Comparison of ENCODE assay signal across 30 mouse cellular contexts in the genomic region with DNA sequence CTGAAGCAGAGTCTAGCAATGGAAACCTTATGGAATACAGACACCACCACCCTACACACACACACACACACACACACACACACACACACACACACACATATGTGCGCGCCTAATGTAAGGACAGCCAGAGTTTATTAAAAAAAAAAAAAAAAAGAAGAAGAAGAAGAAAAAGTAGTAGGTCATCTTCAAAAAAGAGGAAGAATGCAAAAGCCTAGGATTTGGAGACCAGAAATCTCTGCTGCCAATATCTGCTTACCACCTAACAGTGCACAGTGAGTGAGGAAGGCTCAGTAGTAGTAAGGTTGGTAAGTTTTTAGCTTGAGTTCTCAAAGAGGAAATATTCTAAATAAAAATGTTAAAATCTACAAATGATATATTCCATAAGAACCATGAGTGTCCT. TPM values are rescaled to one million over a fixed set of nuclear protein-coding genes. Genes with fewer than 3 reads are reported as not detected.
DNase-seq lines count a peak whose midpoint lies in the region; ATAC-seq and TF ChIP-seq lines count a peak whose summit lies in the region.
"Had no signal": no experiment of that assay in that cellular context is flagged by ENCODE, and none has a peak within 500 bp of the region (broad histone marks: within the 10 kb centered on the region; RNA-seq: fewer than 3 reads in every experiment).

No protein-coding gene starts in this region.

- peaks cover 65% of the 10 kb centered on the region for H3K36me3 ChIP-seq in forebrain, embryonic 10.5 days (replicated peaks)
- peaks cover 58% of the 10 kb centered on the region for H3K36me3 ChIP-seq in forebrain, embryonic 14.5 days (ENCODE audit: control insufficient read depth, insufficient read depth, low read length)
- peaks cover 64% of the 10 kb centered on the region for H3K36me3 ChIP-seq in midbrain, embryonic 10.5 days
- H3K36me3 ChIP-seq in midbrain, embryonic 15.5 days (replicated peaks): peaks cover 29% of the 10 kb centered on the region
- H3K36me3 ChIP-seq in MEL (ENCODE audit: control insufficient read depth in 1 of 2, insufficient read depth in 2 of 2, low read length in 2 of 2): peaks cover 18 to 22% of the 10 kb centered on the region in 2 experiments
- peaks cover 12% of the 10 kb centered on the region for H3K36me3 ChIP-seq in intestine, embryonic 16.5 days (ENCODE audit: control insufficient read depth, insufficient read depth, low read length)

- no peak overlapping the region for H3K4me2 ChIP-seq in forebrain, embryonic 14.5 days (ENCODE audit: low read length)
- no peak overlapping the region for H3K4me2 ChIP-seq in midbrain, embryonic 15.5 days
- no peak overlapping the region for H3K4me2 ChIP-seq in intestine, embryonic 16.5 days (ENCODE audit: low read depth, low read length)
- H3K4me2 ChIP-seq: embryonic facial prominence, embryonic 12.5 days; intestine, embryonic 15.5 days; limb, embryonic 15.5 days; neural tube, embryonic 15.5 days; stomach, embryonic 15.5 days had no signal

- no peak for ATAC-seq in forebrain, embryonic 14.5 days
- ATAC-seq in midbrain, embryonic 15.5 days (replicated peaks): no peak
- ATAC-seq in intestine, embryonic 16.5 days: no peak
- ATAC-seq: forebrain, postnatal 0 days; hindbrain, embryonic 16.5 days; intestine, embryonic 15.5 days; lung, postnatal 0 days had no signal

- H3K27me3 ChIP-seq in forebrain, embryonic 10.5 days (ENCODE audit: poor library complexity, severe bottlenecking): no peaks in the 10 kb centered on the region
- H3K27me3 ChIP-seq in forebrain, embryonic 14.5 days (replicated peaks; ENCODE audit: control insufficient read depth, insufficient read depth, low read length): no peaks in the 10 kb centered on the region
- peaks cover 2% of the 10 kb centered on the region; the same call in 1 of the 2 replicates for H3K27me3 ChIP-seq in midbrain, embryonic 10.5 days (ENCODE audit: low read depth, poor library complexity, severe bottlenecking)
- H3K27me3 ChIP-seq in midbrain, embryonic 15.5 days (replicated peaks): no peaks in the 10 kb centered on the region
- no peaks in the 10 kb centered on the region for H3K27me3 ChIP-seq in MEL (ENCODE audit: control insufficient read depth in 1 of 2, insufficient read depth in 2 of 2, low read length in 2 of 2)
- H3K27me3 ChIP-seq in intestine, embryonic 16.5 days (replicated peaks; ENCODE audit: control insufficient read depth, insufficient read depth, low read length): no peaks in the 10 kb centered on the region
- H3K27me3 ChIP-seq: embryonic facial prominence, embryonic 12.5 days; intestine, embryonic 15.5 days; limb, embryonic 15.5 days; neural tube, embryonic 15.5 days; stomach, embryonic 15.5 days had no signal

- no peaks in the 10 kb centered on the region for H3K9me3 ChIP-seq in forebrain, embryonic 10.5 days
- H3K9me3 ChIP-seq in forebrain, embryonic 14.5 days (replicated peaks; ENCODE audit: control insufficient read depth, low read length): no peaks in the 10 kb centered on the region
- no peaks in the 10 kb centered on the region for H3K9me3 ChIP-seq in midbrain, embryonic 10.5 days (replicated peaks)
- no peaks in the 10 kb centered on the region for H3K9me3 ChIP-seq in midbrain, embryonic 15.5 days
- H3K9me3 ChIP-seq in MEL (replicated peaks; ENCODE audit: insufficient read depth, low read length): no peaks in the 10 kb centered on the region
- H3K9me3 ChIP-seq in intestine, embryonic 16.5 days (ENCODE audit: control insufficient read depth, low read length): no peaks in the 10 kb centered on the region
- H3K9me3 ChIP-seq: embryonic facial prominence, embryonic 12.5 days; hindbrain, embryonic 10.5 days; intestine, embryonic 15.5 days; limb, embryonic 15.5 days; neural tube, embryonic 15.5 days; stomach, embryonic 15.5 days had no signal

- no peak overlapping the region for H3K27ac ChIP-seq in forebrain, embryonic 10.5 days
- H3K27ac ChIP-seq in forebrain, embryonic 14.5 days (ENCODE audit: low read depth, low read length): no peak overlapping the region
- no peak overlapping the region for H3K27ac ChIP-seq in midbrain, embryonic 10.5 days (replicated peaks)
- no peak overlapping the region for H3K27ac ChIP-seq in midbrain, embryonic 15.5 days
- H3K27ac ChIP-seq in MEL (ENCODE audit: control insufficient read depth, low read depth, low read length): no peak overlapping the region
- H3K27ac ChIP-seq in intestine, embryonic 16.5 days (ENCODE audit: low read length): no peak overlapping the region
- H3K27ac ChIP-seq: embryonic facial prominence, embryonic 12.5 days; hindbrain, embryonic 10.5 days; intestine, embryonic 15.5 days; kidney, postnatal 0 days; limb, embryonic 15.5 days; neural tube, embryonic 15.5 days; stomach, embryonic 15.5 days had no signal

- WGBS in forebrain, embryonic 10.5 days: 100% methylated on average over 2 of the region's 2 CpGs
- 97% methylated on average over 2 of the region's 2 CpGs for WGBS in forebrain, embryonic 14.5 days
- 100% methylated on average over 2 of the region's 2 CpGs for WGBS in midbrain, embryonic 10.5 days
- WGBS in midbrain, embryonic 15.5 days: 100% methylated on average over 2 of the region's 2 CpGs
- 87% methylated on average over 2 of the region's 2 CpGs for WGBS in intestine, embryonic 16.5 days

- DNase-seq in forebrain, embryonic 10.5 days (ENCODE audit: extremely low spot score, low spot score): no peak
- DNase-seq in forebrain, embryonic 14.5 days (ENCODE audit: low spot score): no peak
- no peak for DNase-seq in midbrain, embryonic 10.5 days (ENCODE audit: low spot score)
- peak; percentile 46 for DNase-seq in MEL (ENCODE audit: low read depth, low spot score)
- DNase-seq in urinary bladder, adult 2 months (ENCODE audit: low spot score): no peak
- DNase-seq: adrenal gland, adult 8-10 months; cerebellum, adult 8-10 months; cerebellum, postnatal 25 days; forebrain, postnatal 0 days; heart, postnatal 14 days; kidney, adult 8-10 months; kidney, postnatal 4 days; layer of hippocampus, postnatal 36 days; left cerebral cortex, postnatal 4 days; lung, adult 18-20 months; retina, postnatal 1 day; right cerebral cortex, postnatal 14 days; thymus, postnatal 14 days had no signal

- peak overlapping the region; percentile 10; the same call in 1 of the 2 replicates for H3K4me3 ChIP-seq in forebrain, embryonic 10.5 days
- no peak overlapping the region for H3K4me3 ChIP-seq in forebrain, embryonic 14.5 days (ENCODE audit: low read depth, low read length)
- H3K4me3 ChIP-seq in midbrain, embryonic 10.5 days: 0 out of 2 replicates have a peak overlapping the region, but pooled peaks have one; percentile 16
- H3K4me3 ChIP-seq in midbrain, embryonic 15.5 days: no peak overlapping the region
- H3K4me3 ChIP-seq in MEL (ENCODE audit: control insufficient read depth in 1 of 2, insufficient read depth in 1 of 2, low read depth in 2 of 2, low read length in 2 of 2): no peak overlapping the region
- no peak overlapping the region for H3K4me3 ChIP-seq in intestine, embryonic 16.5 days (ENCODE audit: low read length)
- H3K4me3 ChIP-seq: intestine, embryonic 15.5 days; limb, embryonic 15.5 days; neural tube, embryonic 15.5 days; stomach, embryonic 15.5 days had no signal

- no peak for TF ChIP-seq CTCF in MEL (IDR thresholded peaks at IDR 0.05 in 2 of 3, conservative IDR thresholded peaks at IDR 0.05 in 1 of 3; ENCODE audit: control insufficient read depth in 1 of 3, insufficient read depth in 1 of 3, low read depth in 2 of 3, low read length in 3 of 3, poor library complexity in 1 of 3, severe bottlenecking in 1 of 3)

- H3K79me2 ChIP-seq in MEL (ENCODE audit: control insufficient read depth, insufficient read depth, low read length, poor library complexity): peaks cover 25% of the 10 kb centered on the region

- no peak for TF ChIP-seq RAD21 in MEL (IDR thresholded peaks at IDR 0.05; ENCODE audit: low read depth, low read length)

- no peak overlapping the region for H3K9ac ChIP-seq in forebrain, embryonic 14.5 days (ENCODE audit: low read length)
- H3K9ac ChIP-seq in midbrain, embryonic 15.5 days: no peak overlapping the region
- no peak overlapping the region for H3K9ac ChIP-seq in MEL (ENCODE audit: control insufficient read depth, low read depth, low read length, poor library complexity, severe bottlenecking)
- H3K9ac ChIP-seq in intestine, embryonic 16.5 days (ENCODE audit: low read depth, low read length): no peak overlapping the region
- H3K9ac ChIP-seq: embryonic facial prominence, embryonic 12.5 days; forebrain, postnatal 0 days; intestine, embryonic 15.5 days; limb, embryonic 15.5 days; neural tube, embryonic 15.5 days; stomach, embryonic 15.5 days had no signal

- H3K4me1 ChIP-seq in forebrain, embryonic 10.5 days: peaks cover 39% of the 10 kb centered on the region
- peaks cover 15% of the 10 kb centered on the region for H3K4me1 ChIP-seq in forebrain, embryonic 14.5 days (ENCODE audit: control insufficient read depth, insufficient read depth, low read length)
- peaks cover 35% of the 10 kb centered on the region for H3K4me1 ChIP-seq in midbrain, embryonic 10.5 days
- peaks cover 42% of the 10 kb centered on the region for H3K4me1 ChIP-seq in midbrain, embryonic 15.5 days
- peaks cover 6 to 8% of the 10 kb centered on the region in 2 experiments; a peak in 3 of 4 replicates for H3K4me1 ChIP-seq in MEL (ENCODE audit: control insufficient read depth in 1 of 2, insufficient read depth in 2 of 2, low read length in 2 of 2)
- peaks cover 21% of the 10 kb centered on the region for H3K4me1 ChIP-seq in intestine, embryonic 16.5 days (ENCODE audit: control insufficient read depth, insufficient read depth, low read length)

- TF ChIP-seq POLR2A in MEL (IDR thresholded peaks at IDR 0.05; ENCODE audit: control insufficient read depth in 1 of 2, insufficient read depth in 1 of 2, low read depth in 1 of 2, low read length in 2 of 2, poor library complexity in 1 of 2): no peak

- no peak for TF ChIP-seq EP300 in MEL (IDR thresholded peaks at IDR 0.05; ENCODE audit: low read depth in 1 of 2, low read length in 2 of 2)

RNA-seq across cellular contexts. Expression of gene Senp3, which starts 2.7 kb away (rescaled TPM):
- polyA plus RNA-seq in forebrain, embryonic 10.5 days (2016; fragmentation: Nextera tagmentation; extraction: Ambion mirVana): 127 and 128 TPM in 2 replicates
- polyA plus RNA-seq in forebrain, embryonic 14.5 days (2014; fragmentation: Nextera tagmentation; extraction: Ambion mirVana): 81.8 and 88.2 TPM in 2 replicates
- polyA plus RNA-seq in midbrain, embryonic 10.5 days (2016; fragmentation: Nextera tagmentation; extraction: Ambion mirVana): 112 and 114 TPM in 2 replicates
- 116 and 122 TPM in 2 replicates for polyA plus RNA-seq in midbrain, embryonic 15.5 days (2015; fragmentation: Nextera tagmentation; extraction: Ambion mirVana)
- total RNA-seq in MEL (2012; rRNA removed): 121 and 147 TPM in 2 replicates
- polyA plus RNA-seq in MEL (2012; ENCODE audit: insufficient read depth in 1 of 2, insufficient read length in 2 of 2, low read depth in 1 of 2, low replicate concordance in 2 of 2, missing spikeins in 1 of 2): 100 to 1,000 TPM; 171 to 890 TPM
- 83.4 and 108 TPM in 2 replicates for polyA plus RNA-seq in urinary bladder, adult 2 months (2012; rRNA removed)
- polyA plus RNA-seq in intestine, embryonic 16.5 days (2015; fragmentation: Nextera tagmentation; extraction: Ambion mirVana): 51.8 and 60.3 TPM in 2 replicates

RNA-seq across cellular contexts. Expression of gene Tnfsf13, which starts 6.4 kb away (rescaled TPM):
- polyA plus RNA-seq in forebrain, embryonic 10.5 days (2016; fragmentation: Nextera tagmentation; extraction: Ambion mirVana): 0.20 TPM in 1 of 2 replicates, not detected in the other
- 0.53 TPM in 1 of 2 replicates, not detected in the other for polyA plus RNA-seq in forebrain, embryonic 14.5 days (2014; fragmentation: Nextera tagmentation; extraction: Ambion mirVana)
- polyA plus RNA-seq in midbrain, embryonic 10.5 days (2016; fragmentation: Nextera tagmentation; extraction: Ambion mirVana): 0.11 and 0.30 TPM in 2 replicates
- 0.37 and 0.68 TPM in 2 replicates for polyA plus RNA-seq in midbrain, embryonic 15.5 days (2015; fragmentation: Nextera tagmentation; extraction: Ambion mirVana)
- 0.19 TPM in 1 of 2 replicates, not detected in the other for total RNA-seq in MEL (2012; rRNA removed)
- under 1 TPM in 1 of 2 experiments, not detected in 1; 0.13 TPM for polyA plus RNA-seq in MEL (2012; ENCODE audit: insufficient read depth in 1 of 2, insufficient read length in 2 of 2, low read depth in 1 of 2, low replicate concordance in 2 of 2, missing spikeins in 1 of 2)
- 5.1 and 6.8 TPM in 2 replicates for polyA plus RNA-seq in urinary bladder, adult 2 months (2012; rRNA removed)
- polyA plus RNA-seq in intestine, embryonic 16.5 days (2015; fragmentation: Nextera tagmentation; extraction: Ambion mirVana): 0.44 and 0.57 TPM in 2 replicates
- total RNA-seq: forebrain, postnatal 0 days had no signal
- polyA plus RNA-seq: forebrain, embryonic 11.5 days had no signal

RNA-seq across cellular contexts. Expression of gene Eif4a1, which starts 6.9 kb away (rescaled TPM):
- polyA plus RNA-seq in forebrain, embryonic 10.5 days (2016; fragmentation: Nextera tagmentation; extraction: Ambion mirVana): 725 and 747 TPM in 2 replicates
- 1,177 and 1,222 TPM in 2 replicates for polyA plus RNA-seq in forebrain, embryonic 14.5 days (2014; fragmentation: Nextera tagmentation; extraction: Ambion mirVana)
- 710 and 716 TPM in 2 replicates for polyA plus RNA-seq in midbrain, embryonic 10.5 days (2016; fragmentation: Nextera tagmentation; extraction: Ambion mirVana)
- 460 and 473 TPM in 2 replicates for polyA plus RNA-seq in midbrain, embryonic 15.5 days (2015; fragmentation: Nextera tagmentation; extraction: Ambion mirVana)
- total RNA-seq in MEL (2012; rRNA removed): 1,645 and 1,689 TPM in 2 replicates
- polyA plus RNA-seq in MEL (2012; ENCODE audit: insufficient read depth in 1 of 2, insufficient read length in 2 of 2, low read depth in 1 of 2, low replicate concordance in 2 of 2, missing spikeins in 1 of 2): 100 to 1,000 TPM; 114 to 634 TPM
- 461 and 554 TPM in 2 replicates for polyA plus RNA-seq in urinary bladder, adult 2 months (2012; rRNA removed)
- 524 and 563 TPM in 2 replicates for polyA plus RNA-seq in intestine, embryonic 16.5 days (2015; fragmentation: Nextera tagmentation; extraction: Ambion mirVana)

RNA-seq across cellular contexts. Expression of gene Cd68, which starts 13.2 kb away (rescaled TPM):
- 5.5 and 5.8 TPM in 2 replicates for polyA plus RNA-seq in forebrain, embryonic 10.5 days (2016; fragmentation: Nextera tagmentation; extraction: Ambion mirVana)
- 8.2 and 9.6 TPM in 2 replicates for polyA plus RNA-seq in forebrain, embryonic 14.5 days (2014; fragmentation: Nextera tagmentation; extraction: Ambion mirVana)
- 7.0 and 7.4 TPM in 2 replicates for polyA plus RNA-seq in midbrain, embryonic 10.5 days (2016; fragmentation: Nextera tagmentation; extraction: Ambion mirVana)
- 9.4 and 10.4 TPM in 2 replicates for polyA plus RNA-seq in midbrain, embryonic 15.5 days (2015; fragmentation: Nextera tagmentation; extraction: Ambion mirVana)
- 4.1 and 5.3 TPM in 2 replicates for total RNA-seq in MEL (2012; rRNA removed)
- polyA plus RNA-seq in MEL (2012; ENCODE audit: insufficient read depth in 1 of 2, insufficient read length in 2 of 2, low read depth in 1 of 2, low replicate concordance in 2 of 2, missing spikeins in 1 of 2): 10 to 100 TPM in 1 of 2 experiments, not detected in 1; 19.8 TPM
- 20.5 and 24.9 TPM in 2 replicates for polyA plus RNA-seq in urinary bladder, adult 2 months (2012; rRNA removed)
- 14.0 and 14.7 TPM in 2 replicates for polyA plus RNA-seq in intestine, embryonic 16.5 days (2015; fragmentation: Nextera tagmentation; extraction: Ambion mirVana)

RNA-seq across cellular contexts. Expression of gene Tnfsf12, which starts 16.5 kb away (rescaled TPM):
- polyA plus RNA-seq in forebrain, embryonic 10.5 days (2016; fragmentation: Nextera tagmentation; extraction: Ambion mirVana): 1.1 and 1.6 TPM in 2 replicates
- 2.2 and 2.7 TPM in 2 replicates for polyA plus RNA-seq in forebrain, embryonic 14.5 days (2014; fragmentation: Nextera tagmentation; extraction: Ambion mirVana)
- polyA plus RNA-seq in midbrain, embryonic 10.5 days (2016; fragmentation: Nextera tagmentation; extraction: Ambion mirVana): 1.2 and 1.4 TPM in 2 replicates
- 2.0 and 2.4 TPM in 2 replicates for polyA plus RNA-seq in midbrain, embryonic 15.5 days (2015; fragmentation: Nextera tagmentation; extraction: Ambion mirVana)
- total RNA-seq in MEL (2012; rRNA removed): not detected in 2 replicates
- polyA plus RNA-seq in MEL (2012; ENCODE audit: insufficient read depth in 1 of 2, insufficient read length in 2 of 2, low read depth in 1 of 2, low replicate concordance in 2 of 2, missing spikeins in 1 of 2): under 1 TPM in 1 of 2 experiments, not detected in 1; 0.10 TPM
- 85.4 and 87.0 TPM in 2 replicates for polyA plus RNA-seq in urinary bladder, adult 2 months (2012; rRNA removed)
- 6.0 and 6.3 TPM in 2 replicates for polyA plus RNA-seq in intestine, embryonic 16.5 days (2015; fragmentation: Nextera tagmentation; extraction: Ambion mirVana)

Comparison
In these comparisons a context has a peak if more than half of its experiments do, and no peak if none do; other contexts are left out.
1. H3K4me3 ChIP-seq: peak in forebrain, embryonic 10.5 days (single experiment) and midbrain, embryonic 10.5 days (single experiment); none in forebrain, embryonic 14.5 days (single experiment), midbrain, embryonic 15.5 days (single experiment), MEL (0 of 2) and intestine, embryonic 16.5 days (single experiment).